Mouse (Mus musculus) heart, adult 2 months (tissue): ENCODE results near the gene Ctse. TPM values are rescaled to one million over a fixed set of nuclear protein-coding genes. Genes with fewer than 3 reads are reported as not detected.

Experiments
- DNase-seq, 2 experiments: peaks; one replicate each; pipeline ENCODE4 v3.0.0; 2021
- H3K27ac ChIP-seq: fragments of 200-600 bp; 2 replicates; pipeline ENCODE4 v1.8.1; 2022
- H3K27me3 ChIP-seq: fragments of 200-500 bp; 2 replicates; pipeline ENCODE4 v1.6.1; 2012; ENCODE audit warnings: mild to moderate bottlenecking, low read length, inconsistent platforms, mixed read lengths; ENCODE audit not compliant: control insufficient read depth, insufficient read depth
- H3K36me3 ChIP-seq: fragments of 200-500 bp; 2 replicates; pipeline ENCODE4 v1.6.1; 2012; ENCODE audit warnings: low read length, inconsistent platforms; ENCODE audit not compliant: control insufficient read depth, insufficient read depth
- H3K4me1 ChIP-seq: fragments of 200-500 bp; 2 replicates; pipeline ENCODE4 v1.6.1; 2011; ENCODE audit warnings: low read length; ENCODE audit not compliant: control insufficient read depth, insufficient read depth
- H3K4me3 ChIP-seq: fragments of 200-600 bp; 2 replicates; pipeline ENCODE4 v1.8.1; 2022
- H3K79me2 ChIP-seq: fragments of 200-500 bp; replicated peaks from 2 replicates; pipeline ENCODE4 v1.6.1; 2012; ENCODE audit warnings: mild to moderate bottlenecking, inconsistent platforms, low read length, moderate library complexity, mixed read lengths; ENCODE audit not compliant: control insufficient read depth, insufficient read depth
- H3K9ac ChIP-seq: fragments of 200-500 bp; 2 replicates; pipeline ENCODE4 v1.6.1; 2012; ENCODE audit warnings: low read depth, mild to moderate bottlenecking, control low read depth, inconsistent platforms, low read length, mixed read lengths
- CTCF ChIP-seq: fragments of 200-600 bp; IDR thresholded peaks from 2 replicates; pipeline ENCODE4 v1.8.1; 2022; ENCODE audit warnings: antibody characterized with exemption, mild to moderate bottlenecking, moderate library complexity
- EP300 ChIP-seq: fragments of 200-500 bp; IDR thresholded peaks from 2 replicates; pipeline ENCODE4 v1.6.1; 2011; ENCODE audit warnings: low read depth, low read length, control low read depth; ENCODE audit not compliant: insufficient read depth
- POLR2A ChIP-seq: fragments of 200-500 bp; IDR thresholded peaks from 2 replicates; pipeline ENCODE4 v1.6.1; 2011; ENCODE audit warnings: mild to moderate bottlenecking, low read depth, low read length, control low read depth; ENCODE audit not compliant: insufficient read depth
- WGBS: fragments of 180-500 bp; shearing (Covaris S2); methylation state at CpG from one replicate; pipeline ENCODE4 v1.1.7; 2018; 5-methylcytosine and 5-hydroxymethylcytosine counted together
- intact Hi-C: fragments of 180-260 bp; cut with DNase I; formaldehyde crosslinking; loops from one replicate; pipeline ENCODE4 v1.15.1; 2025
- polyA plus RNA-seq: library from polyadenylated mRNA; depleted of rRNA; stranded (reverse); fragments of >200 nt; gene quantifications from 2 replicates; pipeline ENCODE4 v1.2.3, GENCODE M21; 2012
- total RNA-seq, 2 experiments: library from RNA; stranded (reverse); gene quantifications; 2 replicates each; pipeline ENCODE4 v1.2.3; 2021

Gene Ctse
- total and polyA plus RNA-seq, 3 experiments = 0.39 to 0.86 (median 0.63) TPM

GRCm38 (mm10) chr1:131638541-131639421 lies 675 bp downstream of the Ctse start:
- TF ChIP-seq EP300 = no peak
- H3K4me3 ChIP-seq = no peak overlapping the region
- 77% methylated on average over 9 of the region's 9 CpGs for WGBS

GRCm38 (mm10) chr1:131640062-131640461 lies 2.0 kb downstream of the Ctse start:
- no peaks in the 10 kb centered on the region for H3K27me3 ChIP-seq
- no peak overlapping the region for H3K9ac ChIP-seq
- TF ChIP-seq EP300 = no peak
- no peak for TF ChIP-seq POLR2A
- no peak for TF ChIP-seq CTCF
- no peak for DNase-seq
- H3K4me3 ChIP-seq = no peak overlapping the region
- H3K4me1 ChIP-seq = no peaks in the 10 kb centered on the region
- WGBS = 80% methylated on average over 4 of the region's 4 CpGs
- intact Hi-C loops = no loop called here
- no peak overlapping the region for H3K27ac ChIP-seq
- no peaks in the 10 kb centered on the region for H3K79me2 ChIP-seq
- no peaks in the 10 kb centered on the region for H3K36me3 ChIP-seq

More at GRCm38 (mm10) chr1:131638541-131639421, 675 bp downstream of the Ctse start:
- intact Hi-C loops = no loop called here
- Histone ChIP-seq H3K4me1 (no peaks in the 10 kb centered on the region), H3K27ac (no peak overlapping the region), H3K27me3 (no peaks in the 10 kb centered on the region), H3K79me2 (no peaks in the 10 kb centered on the region), H3K9ac (no peak overlapping the region), H3K36me3 (no peaks in the 10 kb centered on the region)
- DNase-seq = no peak

DNA sequence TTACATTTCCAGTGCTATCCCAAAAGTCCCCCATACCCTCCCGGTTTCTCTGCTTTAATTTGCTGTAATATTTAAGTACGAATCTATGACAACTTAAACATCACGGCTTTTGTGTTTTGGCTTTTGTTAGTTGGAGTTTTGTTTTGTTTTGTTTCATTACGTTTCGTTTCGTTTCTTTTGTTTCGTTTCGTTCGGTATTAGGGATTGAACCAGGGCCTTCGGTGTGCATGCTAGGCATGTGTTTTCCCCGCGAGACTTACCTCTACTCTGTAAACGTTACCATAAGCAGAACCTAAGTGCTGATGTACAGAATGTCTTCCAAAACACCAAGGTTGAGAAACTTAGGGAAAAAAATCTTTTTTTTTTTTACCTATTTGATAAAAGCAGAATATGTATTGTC lies 3.5 kb downstream of the Ctse start:
- no peak overlapping the region for H3K9ac ChIP-seq
- no peak overlapping the region for H3K27ac ChIP-seq
- DNase-seq = no peak
- no peak overlapping the region for H3K4me3 ChIP-seq
- intact Hi-C loops = no loop called here
- no peaks in the 10 kb centered on the region for H3K4me1 ChIP-seq
- H3K79me2 ChIP-seq = no peaks in the 10 kb centered on the region
- no peaks in the 10 kb centered on the region for H3K27me3 ChIP-seq
- no peaks in the 10 kb centered on the region for H3K36me3 ChIP-seq
- WGBS = 93% methylated on average over 13 of the region's 13 CpGs
- TF ChIP-seq CTCF (no peak), EP300 (no peak), POLR2A (no peak)

DNA sequence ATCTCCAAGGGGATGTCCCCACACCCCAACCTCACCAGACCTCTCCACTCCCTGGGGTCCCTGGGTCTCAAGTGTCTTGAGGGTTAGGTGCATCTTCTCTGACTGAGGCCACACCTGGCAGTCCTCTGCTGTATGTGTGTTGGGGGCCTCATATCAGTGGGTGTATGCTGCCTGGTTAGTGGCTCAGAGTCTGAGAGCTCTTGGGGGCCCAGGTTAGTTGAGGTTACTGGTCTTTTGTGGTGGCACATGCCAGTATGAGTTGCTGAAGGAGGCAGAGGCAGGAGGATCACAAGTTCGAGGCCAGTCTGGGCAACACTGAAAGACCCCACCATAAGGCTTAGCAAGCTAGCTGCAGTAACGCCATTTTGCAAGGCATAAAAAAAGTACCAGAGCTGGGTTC lies 4.1 kb downstream of the Ctse start:
- WGBS = 78% methylated on average over 2 of the region's 2 CpGs
- intact Hi-C loops = no loop called here
- H3K4me1 ChIP-seq = no peaks in the 10 kb centered on the region

GRCm38 (mm10) chr1:131652670-131653443 lies 14.8 kb downstream of the Ctse start:
- H3K79me2 ChIP-seq = no peaks in the 10 kb centered on the region
- 49% methylated on average over 12 of the region's 12 CpGs for WGBS

More for the DNA sequence above, 4.1 kb downstream of the Ctse start:
- H3K9ac ChIP-seq = no peak overlapping the region
- no peak overlapping the region for H3K4me3 ChIP-seq
- no peaks in the 10 kb centered on the region for H3K36me3 ChIP-seq
- H3K79me2 ChIP-seq = no peaks in the 10 kb centered on the region
- TF ChIP-seq POLR2A = no peak
- TF ChIP-seq CTCF = no peak
- TF ChIP-seq EP300 = no peak
- no peak overlapping the region for H3K27ac ChIP-seq
- H3K27me3 ChIP-seq = no peaks in the 10 kb centered on the region
- DNase-seq = no peak

DNA sequence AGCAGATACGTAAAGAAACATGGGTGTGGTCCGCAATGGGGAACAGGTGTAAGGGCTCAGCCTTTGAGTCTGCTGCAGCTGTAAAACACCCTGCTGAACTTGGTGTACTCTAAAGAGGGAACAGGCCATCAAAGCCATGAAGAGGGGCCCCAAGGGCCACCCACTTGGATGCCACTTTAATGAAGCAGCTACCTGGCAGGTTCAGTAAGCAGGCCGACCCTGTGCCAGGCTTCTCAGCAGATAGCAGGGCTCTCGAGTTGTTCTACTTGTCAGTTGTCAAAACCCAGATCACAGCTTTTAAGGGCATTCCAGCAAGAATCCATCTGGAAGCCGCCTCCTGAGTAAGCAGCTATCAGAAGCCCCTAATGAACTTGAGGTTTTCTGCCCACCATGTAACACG lies 17.5 kb downstream of the Ctse start:
- TF ChIP-seq CTCF (no peak), POLR2A (no peak), EP300 (no peak)
- Histone ChIP-seq H3K9ac (no peak overlapping the region), H3K4me1 (no peaks in the 10 kb centered on the region; the same call in 1 of the 2 replicates), H3K4me3 (no peak overlapping the region), H3K27ac (no peak overlapping the region), H3K27me3 (no peaks in the 10 kb centered on the region), H3K79me2 (no peaks in the 10 kb centered on the region), H3K36me3 (no peaks in the 10 kb centered on the region)
- intact Hi-C loops = no loop called here
- WGBS = 82% methylated on average over 6 of the region's 6 CpGs
- DNase-seq = no peak

More at GRCm38 (mm10) chr1:131652670-131653443, 14.8 kb downstream of the Ctse start:
- Histone ChIP-seq H3K27ac (no peak overlapping the region), H3K4me3 (no peak overlapping the region), H3K36me3 (no peaks in the 10 kb centered on the region), H3K27me3 (no peaks in the 10 kb centered on the region), H3K4me1 (no peaks in the 10 kb centered on the region; the same call in 1 of the 2 replicates), H3K9ac (no peak overlapping the region)
- no peak for TF ChIP-seq EP300
- no peak for TF ChIP-seq POLR2A
- TF ChIP-seq CTCF = no peak
- DNase-seq = no peak
- intact Hi-C loops = no loop called here
